Mouse (Mus musculus) spleen, adult 12 weeks (tissue): ENCODE data around the gene Fut1.

Source experiments
- DNase-seq: peaks from one replicate; pipeline ENCODE4 v3.0.0; 2022; ENCODE audit warnings: low spot score

The Fut1 gene

DNA sequence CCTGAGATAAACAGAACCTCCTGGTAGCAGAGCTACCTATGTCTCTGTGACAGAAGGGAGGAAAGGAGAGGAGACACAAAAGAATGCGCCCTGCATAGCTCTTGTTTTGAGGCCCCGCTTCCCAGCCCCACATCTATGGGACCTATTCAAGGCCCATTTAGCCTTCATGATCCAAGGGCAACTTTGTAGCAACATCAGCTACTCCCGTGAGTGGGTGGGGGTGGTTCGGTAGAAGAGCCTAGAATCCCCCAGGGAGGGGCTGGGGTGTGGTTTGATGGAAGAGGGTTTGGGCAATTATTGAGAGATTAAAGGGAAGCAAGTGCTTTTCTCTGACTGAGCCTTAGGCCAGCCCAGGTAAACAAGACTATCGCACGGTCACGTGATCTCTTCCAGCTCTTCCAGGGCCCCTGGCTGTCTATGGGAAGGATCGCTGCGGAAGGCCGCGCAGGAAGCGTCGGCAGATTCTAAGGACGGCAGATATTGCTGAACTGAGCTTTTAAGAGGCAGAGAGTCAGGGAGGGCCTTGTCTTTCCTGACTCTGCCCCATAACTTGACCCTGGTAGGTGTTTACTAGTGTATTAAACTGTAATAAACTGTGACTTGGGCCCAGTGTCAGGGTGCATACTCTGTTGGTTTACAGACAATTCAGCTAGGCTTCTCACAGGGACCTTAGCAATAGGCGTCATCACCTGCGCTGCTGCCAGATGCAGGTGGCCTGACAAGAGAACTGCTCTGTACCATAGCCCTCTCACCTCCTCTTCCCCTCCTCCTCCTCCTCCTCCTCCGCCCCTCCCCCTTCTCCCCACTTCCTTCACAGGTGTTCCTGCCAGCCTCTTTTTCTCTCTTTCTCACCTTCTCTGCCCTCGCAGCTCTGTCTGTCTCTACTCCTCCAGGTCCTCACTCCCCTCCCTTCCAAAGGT is 17.9 kb upstream of the Fut1 start:
- no peak for DNase-seq

DNA sequence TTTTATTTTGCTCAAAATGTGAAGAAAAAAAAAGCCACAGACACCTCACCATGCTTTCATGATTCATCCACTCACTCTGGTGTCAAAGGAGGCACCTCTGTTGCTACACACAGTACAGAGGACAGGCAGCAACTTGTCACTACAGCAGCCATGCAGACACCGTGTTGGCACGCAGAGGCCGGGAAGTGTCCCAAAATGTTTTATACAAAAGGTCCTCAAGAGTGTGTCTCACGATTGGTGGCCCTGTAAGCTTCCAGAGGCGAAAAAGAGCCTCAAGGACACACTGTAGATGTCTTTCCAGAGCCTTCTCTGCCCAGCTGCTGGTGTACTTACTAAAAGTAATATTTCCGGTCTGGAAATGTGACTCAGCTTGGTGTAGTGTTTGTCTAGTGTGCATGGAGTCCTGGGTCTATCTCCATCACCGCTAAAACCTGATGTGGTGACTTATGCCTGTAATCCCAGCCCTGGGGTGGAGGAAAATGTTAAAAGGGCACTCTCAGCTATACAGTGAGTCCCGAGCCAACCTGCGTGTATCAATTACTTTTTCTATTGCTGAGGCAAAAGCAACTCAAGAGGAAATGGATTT is 11.3 kb upstream of the Fut1 start:
- no peak for DNase-seq

DNA sequence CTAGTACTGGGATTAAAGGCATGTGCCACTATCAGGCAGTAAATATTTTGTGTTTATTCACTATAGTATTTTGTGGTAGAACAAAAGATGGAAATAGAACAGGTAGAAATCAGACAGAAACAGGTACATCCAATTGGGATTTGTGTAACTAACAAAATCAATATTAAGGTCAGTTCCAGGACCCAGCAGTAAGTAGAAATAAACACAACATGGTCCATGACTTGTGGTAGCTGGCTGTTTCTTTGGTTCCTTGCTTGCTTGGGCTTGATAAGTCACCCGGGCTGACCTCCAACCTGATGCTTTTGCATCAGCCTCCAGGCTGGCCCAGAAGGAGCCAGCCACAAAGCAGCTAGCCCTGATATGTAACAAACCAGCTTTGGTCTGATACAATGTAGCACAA is 7.6 kb upstream of the Fut1 start:
- DNase-seq, result no peak

DNA sequence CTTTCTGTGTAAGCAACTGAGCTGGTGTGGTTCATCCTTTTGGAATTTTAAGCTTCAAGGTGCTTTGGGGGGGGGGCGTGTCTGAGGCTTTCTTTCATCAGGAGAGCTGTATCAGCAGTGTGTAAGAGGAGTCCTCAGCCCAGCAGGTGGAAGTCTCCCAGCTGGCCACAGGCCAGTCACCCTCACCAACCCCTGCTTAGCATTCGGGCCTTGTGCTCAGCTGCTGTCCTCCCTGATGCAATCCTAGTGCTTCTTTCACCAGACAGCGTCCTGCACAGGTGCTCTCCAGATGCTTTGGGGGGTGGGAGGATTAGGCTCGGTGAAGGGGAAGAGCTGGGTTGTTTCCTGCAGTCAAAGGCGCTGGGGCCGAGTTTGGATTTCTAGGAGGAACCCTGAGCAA is 812 bp upstream of the Fut1 start:
- no peak for DNase-seq

GRCm38 (mm10) chr7:45618316-45618715 is 1.2 kb downstream of the Fut1 start:
- no peak for DNase-seq

- no peak for DNase-seq
Observed at GRCm38 (mm10) chr7:45619592-45619991, 2.5 kb downstream of the Fut1 start.

GRCm38 (mm10) chr7:45621443-45621842 is 4.4 kb downstream of the Fut1 start, which contains the start of gene Izumo1:
Gene Izumo1, plus strand, starts transcription at chr7:45621811.
- no peak for DNase-seq

DNA sequence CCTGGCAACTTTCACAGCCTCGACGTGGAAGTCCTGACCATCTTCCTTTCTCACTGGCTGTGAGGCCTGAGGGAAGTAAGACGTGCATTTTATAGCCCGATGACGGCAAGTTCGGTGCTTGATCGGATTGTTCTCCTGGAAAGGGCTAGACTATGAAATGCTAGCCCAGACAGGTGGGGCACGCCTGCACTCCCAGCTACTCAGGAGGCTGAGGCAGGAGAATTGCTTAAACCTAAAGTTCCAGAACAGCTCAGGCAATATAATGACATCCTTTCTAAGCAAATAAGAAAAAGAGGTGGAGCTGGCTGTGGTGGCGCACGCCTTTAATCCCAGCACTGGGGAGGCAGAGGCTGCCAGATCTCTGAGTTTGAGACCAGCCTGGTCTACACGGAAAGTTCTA is 6.4 kb downstream of the Fut1 start:
- DNase-seq, result no peak

DNA sequence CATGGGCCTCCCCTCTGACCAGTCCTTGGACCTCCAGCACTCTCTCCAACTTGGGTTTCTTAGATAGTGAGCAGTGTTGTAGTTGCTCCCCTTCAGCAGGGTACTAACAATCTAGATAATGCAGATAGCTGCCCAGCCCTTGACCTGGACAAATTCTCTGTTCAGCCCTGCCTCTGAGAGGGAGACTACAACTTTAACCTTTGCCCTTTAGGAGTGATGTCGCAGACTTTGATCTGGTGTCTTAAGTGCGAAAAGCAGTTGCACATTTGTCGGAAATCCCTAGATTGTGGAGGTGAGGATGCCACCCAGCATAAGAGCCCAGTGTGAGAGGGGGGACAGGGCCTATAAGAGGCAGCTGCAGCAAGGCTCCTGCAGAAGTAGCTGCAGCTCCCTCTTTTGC is 7.6 kb downstream of the Fut1 start:
- DNase-seq, result no peak

DNA sequence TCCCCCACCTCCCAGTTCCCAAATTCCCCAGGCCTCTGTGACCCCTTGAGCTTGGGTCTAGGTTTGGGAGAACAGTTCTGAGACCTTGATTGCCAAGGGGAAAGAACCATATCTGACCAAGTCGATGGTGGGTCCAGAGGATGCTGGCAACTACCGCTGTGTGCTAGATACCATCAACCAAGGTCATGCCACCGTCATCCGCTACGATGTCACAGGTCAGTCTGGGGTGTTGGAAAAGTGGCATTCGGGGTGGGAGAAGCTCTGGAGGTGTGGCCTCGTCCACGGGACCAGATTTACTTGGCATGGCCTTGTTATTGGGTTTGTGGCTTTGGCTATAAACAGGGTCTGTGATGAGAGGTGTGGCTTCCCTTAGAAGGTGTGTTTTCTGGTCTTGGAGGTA is 8.4 kb downstream of the Fut1 start:
- no peak for DNase-seq

GRCm38 (mm10) chr7:45626571-45627076 is 9.5 kb downstream of the Fut1 start:
- no peak for DNase-seq

- DNase-seq, result no peak
Observed at GRCm38 (mm10) chr7:45627261-45627660, 10.2 kb downstream of the Fut1 start, which contains the start of gene Rasip1. Gene Rasip1, plus strand, starts transcription at chr7:45627488.

DNA sequence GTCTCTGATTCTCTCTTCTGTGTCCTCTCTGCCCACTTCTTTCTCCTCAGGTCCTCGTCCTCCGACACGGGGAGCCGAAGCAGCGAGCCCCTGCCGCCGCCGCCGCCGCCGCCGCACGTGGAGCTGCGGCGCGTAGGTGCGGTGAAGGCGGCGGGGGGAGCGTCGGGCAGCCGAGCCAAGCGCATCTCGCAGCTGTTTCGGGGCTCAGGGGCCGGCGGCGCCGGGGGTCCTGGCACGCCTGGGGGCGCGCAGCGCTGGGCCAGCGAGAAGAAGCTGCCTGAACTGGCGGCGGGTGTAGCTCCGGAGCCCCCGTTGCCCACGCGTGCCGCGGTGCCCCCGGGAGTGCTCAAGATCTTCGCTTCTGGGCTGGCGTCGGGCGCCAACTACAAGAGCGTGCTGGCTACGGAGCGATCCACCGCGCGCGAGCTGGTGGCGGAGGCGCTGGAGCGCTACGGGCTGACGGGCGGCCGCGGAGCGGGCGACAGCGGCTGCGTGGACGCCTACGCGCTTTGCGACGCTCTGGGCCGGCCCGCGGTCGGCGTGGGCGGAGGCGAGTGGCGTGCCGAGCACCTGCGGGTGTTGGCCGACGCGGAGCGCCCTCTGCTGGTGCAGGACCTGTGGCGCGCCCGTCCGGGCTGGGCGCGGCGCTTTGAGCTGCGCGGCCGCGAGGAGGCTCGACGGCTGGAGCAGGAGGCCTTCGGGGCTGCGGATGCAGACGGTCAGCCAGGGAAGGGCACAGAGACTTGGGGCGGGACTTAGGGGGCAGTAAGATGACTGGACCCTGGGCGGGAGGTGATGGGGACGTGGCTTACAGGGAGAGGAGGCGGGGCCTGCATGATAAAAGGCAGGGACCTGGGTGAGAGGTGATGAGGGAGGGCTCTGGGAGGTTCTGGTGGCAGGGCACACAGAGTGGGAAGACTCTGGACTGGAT is 11.5 kb downstream of the Fut1 start:
- DNase-seq, result peak; percentile 73

- no peak for DNase-seq
Observed at GRCm38 (mm10) chr7:45630064-45630907, 13.2 kb downstream of the Fut1 start.

GRCm38 (mm10) chr7:45632499-45632898 is 15.4 kb downstream of the Fut1 start:
- no peak for DNase-seq

DNA sequence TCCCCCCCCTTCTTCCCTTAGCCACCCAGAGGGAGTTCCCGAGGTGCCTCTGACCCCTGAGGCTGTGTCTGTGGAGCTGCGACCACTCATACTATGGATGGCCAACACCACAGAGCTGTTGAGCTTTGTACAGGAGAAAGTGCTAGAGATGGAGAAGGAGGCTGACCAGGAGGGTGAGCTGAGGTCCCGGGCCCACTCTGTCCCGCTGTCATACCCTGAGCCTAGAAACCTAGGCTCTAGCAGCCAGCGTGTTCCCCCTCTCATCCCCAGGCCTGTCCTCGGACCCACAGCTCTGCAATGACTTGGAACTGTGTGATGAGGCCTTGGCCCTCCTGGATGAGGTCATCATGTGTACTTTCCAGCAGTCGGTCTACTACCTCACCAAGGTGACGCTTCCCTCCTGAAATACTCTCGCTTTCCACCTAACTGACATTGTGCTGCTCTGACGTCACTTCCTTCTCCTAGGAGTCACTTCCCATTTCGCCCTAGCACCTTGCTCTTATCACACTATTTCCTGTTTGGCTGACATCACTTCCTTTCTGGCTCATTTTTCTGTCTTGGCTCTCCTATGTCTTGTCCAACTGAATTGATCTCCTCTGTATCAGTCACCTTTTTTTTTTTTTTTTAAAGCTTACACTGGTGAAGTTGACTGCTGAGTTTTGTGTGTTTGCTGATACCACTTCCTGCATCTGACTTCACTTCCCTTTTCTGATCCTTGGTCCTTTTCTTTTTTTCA is 18.0 kb downstream of the Fut1 start:
- no peak for DNase-seq

GRCm38 (mm10) chr7:45635711-45636688 is 18.9 kb downstream of the Fut1 start:
- no peak for DNase-seq

- no peak for DNase-seq
Observed at GRCm38 (mm10) chr7:45637710-45638109, 20.6 kb downstream of the Fut1 start.
